Mouse (Mus musculus) megakaryocyte-erythroid progenitor cell, adult 5-6 weeks (primary cell): ENCODE results near the gene Mia. TPM values are rescaled to one million over a fixed set of nuclear protein-coding genes. Genes with fewer than 3 reads are reported as not detected.

Experiments used
- ATAC-seq: replicated peaks from 2 replicates; pipeline ENCODE4 v1.8.0; 2016; ENCODE audit warnings: mild to moderate bottlenecking, inconsistent platforms; ENCODE audit not compliant: severe bottlenecking, poor library complexity, low FRiP score, low TSS enrichment
- total RNA-seq, 2 experiments: library from RNA; stranded (forward) in 1 of 2; stranded (reverse) in 1 of 2; fragments of 200-1000, 215-1000 nt in 1 of 2; fragments of >200 nt in 1 of 2; fragmentation: Nextera tagmentation in 1 of 2; gene quantifications; 2 replicates each; pipeline ENCODE4 v1.2.3; 2014 to 2017

Mia gene
- total RNA-seq (2014; fragmentation: Nextera tagmentation) (not detected in 2 replicates), total RNA-seq (2017) (not detected in 2 replicates)

DNA sequence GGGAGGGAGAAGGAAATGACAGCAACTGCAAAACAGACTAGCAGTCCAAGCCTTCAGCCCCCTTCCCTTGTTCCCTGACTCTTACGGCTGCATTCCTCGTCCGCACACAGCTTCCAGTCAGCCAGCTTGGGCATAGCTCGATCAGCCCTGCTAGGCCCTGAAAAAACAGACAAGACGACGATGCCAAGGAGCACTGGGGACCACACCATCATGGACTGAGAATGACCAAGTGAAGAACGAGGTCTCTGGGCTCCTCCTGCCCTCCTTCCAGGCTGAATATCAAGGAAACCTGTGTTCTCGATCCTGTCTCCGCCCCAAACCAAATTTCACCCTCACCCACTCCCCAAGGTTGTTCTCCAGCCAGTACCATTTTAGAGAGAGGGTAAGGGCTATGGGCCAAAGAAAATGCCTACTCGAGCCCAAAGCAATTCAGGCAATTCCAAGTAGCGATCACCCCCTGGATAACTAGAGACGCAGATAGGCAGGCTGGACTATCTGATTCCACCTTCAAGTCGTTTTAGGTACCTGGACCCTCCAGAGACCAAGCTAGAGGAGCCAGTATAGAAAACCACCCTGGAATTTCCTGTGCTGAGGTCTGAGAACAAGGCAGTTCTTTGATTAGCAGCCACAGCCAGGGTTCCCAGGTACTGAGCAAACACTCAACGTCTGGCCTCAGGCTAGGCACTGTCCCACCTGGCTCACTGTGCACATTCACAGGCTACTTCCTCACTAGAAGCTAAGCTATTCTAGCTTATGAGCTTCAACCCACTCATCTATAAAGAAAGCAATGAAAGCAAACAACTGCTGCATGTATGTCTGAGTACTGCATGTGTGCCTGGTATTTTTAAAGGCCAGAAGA, at the start of gene Mia, which contains the start of gene Gm21983:
Mia (minus strand) TSS at position 321 of the 859 bp plus-strand sequence.
Gm21983 (minus strand) TSS at position 250 of the 859 bp plus-strand sequence.
- no peak for ATAC-seq

GRCm38 (mm10) chr7:27228865-27229264, 47.9 kb upstream of the Mia start:
- ATAC-seq, result 0 out of 2 replicates have a peak, but pooled peaks have one; percentile 4

- peak; percentile 82 for ATAC-seq
Observed at GRCm38 (mm10) chr7:27228281-27228821, 47.4 kb upstream of the Mia start, which contains the start of gene Itpkc. TSS of gene Itpkc (minus strand) at chr7:27228661.

DNA sequence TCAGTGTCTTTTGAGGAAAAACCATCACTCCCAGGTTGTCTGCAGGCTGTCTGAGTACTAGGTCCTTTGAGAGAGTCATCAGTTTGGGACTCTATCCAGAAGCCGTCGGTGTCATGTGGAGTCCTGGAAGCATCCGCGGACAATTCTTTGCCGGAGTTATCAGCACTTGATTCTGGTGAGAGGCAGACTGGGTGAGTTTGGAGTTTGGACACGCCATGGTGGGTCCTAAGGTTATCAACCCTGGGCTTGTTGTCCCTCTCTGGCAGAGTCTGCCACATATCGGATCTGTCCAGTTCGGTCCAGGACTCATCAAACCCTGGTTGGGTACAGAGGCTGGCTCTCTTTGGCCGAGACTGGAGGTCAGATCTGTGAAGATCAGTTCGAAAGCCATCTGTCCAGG, 46.7 kb upstream of the Mia start:
- 0 out of 2 replicates have a peak, but pooled peaks have one; percentile 8 for ATAC-seq

GRCm38 (mm10) chr7:27227276-27227675, 46.3 kb upstream of the Mia start:
- ATAC-seq, result no peak

DNA sequence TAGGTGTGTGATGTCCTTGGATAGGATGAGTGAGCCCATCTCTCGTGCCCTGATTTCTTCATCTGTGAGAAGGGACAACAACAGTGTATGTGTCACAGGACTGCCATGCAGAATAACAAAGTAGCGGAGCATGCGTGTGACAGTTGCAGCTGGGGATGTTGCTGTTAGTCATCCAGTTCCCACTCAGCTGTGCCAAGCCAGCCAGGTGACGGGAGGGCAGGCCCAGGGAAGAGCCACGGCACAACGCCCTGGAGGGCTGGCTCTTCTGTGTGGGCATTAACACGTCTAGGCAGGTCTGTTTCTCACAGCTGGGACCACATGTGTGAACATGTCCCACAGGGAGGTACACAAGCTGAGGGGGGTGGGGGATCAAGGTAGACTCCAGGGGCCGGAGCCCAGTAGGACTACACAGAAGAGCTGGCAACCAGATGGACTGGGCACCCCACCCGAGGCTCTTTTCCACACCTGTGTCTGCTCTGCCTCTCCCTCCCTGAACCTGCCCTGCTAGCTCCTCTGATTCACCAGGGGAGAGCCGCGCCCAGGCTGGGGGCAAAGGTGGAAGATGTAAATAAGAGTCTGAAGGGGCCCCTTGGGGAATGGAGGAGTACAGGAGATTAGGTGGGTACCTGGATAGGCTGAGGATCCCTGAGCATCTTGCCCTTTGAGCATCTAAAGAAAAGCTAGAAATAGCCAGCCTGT, 44.1 kb upstream of the Mia start:
- no peak for ATAC-seq

- no peak for ATAC-seq
Observed at GRCm38 (mm10) chr7:27222538-27222937, 41.6 kb upstream of the Mia start.

- no peak for ATAC-seq
Observed at GRCm38 (mm10) chr7:27221939-27222338, 41.0 kb upstream of the Mia start.

- ATAC-seq, result no peak
Observed at GRCm38 (mm10) chr7:27219937-27220336, 39.0 kb upstream of the Mia start.

DNA sequence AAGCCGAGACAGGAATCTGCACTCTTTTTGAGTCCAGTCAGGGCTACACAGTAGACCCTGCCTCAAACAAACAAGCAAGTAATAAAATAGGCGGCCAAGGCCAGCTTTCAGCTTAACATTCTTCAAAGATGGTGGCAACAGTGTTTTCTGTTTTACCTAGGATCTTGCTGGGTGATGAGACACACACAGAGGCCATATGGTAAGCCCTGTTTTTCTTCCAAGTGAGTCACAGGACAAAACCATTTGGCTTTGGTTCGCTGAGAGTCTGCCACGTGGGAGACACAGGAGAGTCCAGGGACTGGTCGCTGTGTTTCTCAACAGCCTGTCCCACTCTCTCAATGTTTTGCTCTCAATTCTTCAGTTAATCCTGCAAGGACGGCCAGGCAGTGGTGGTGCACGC, 37.6 kb upstream of the Mia start:
- no peak for ATAC-seq

GRCm38 (mm10) chr7:27212626-27213025, 31.7 kb upstream of the Mia start:
- no peak for ATAC-seq

DNA sequence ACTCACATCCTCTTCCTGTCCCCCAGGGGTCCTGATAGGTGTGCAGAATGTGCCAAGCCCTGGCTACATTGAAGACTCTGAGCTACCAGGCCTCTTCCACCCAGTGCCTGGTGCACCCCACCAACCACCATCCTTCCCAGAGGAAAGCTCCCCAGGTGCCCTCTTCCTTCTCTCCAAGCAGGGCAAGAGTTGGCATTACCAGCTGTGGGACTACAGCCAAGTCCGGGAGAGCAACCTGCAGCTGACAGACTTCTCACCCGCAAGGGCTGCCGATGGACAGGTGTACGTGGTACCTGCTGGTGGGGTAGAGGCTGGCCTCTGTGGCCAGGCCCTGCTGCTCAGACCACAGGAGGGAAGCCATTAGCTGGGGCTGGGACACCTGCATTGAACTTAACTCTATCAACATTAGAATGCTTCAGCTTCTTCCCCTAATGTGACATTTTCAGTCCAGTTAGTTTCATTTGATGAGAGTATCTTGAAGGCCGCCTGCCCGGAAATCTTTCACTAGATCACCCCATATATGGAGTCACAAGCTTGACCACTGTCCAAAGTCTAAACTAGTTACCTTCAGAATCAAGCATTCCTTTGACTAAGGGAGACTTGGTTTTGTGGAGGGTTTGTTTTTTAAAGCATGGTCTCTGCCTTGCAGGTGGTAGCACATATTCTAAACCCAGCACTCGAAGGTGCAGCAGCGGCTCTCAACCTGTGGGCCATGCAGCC, 22.9 kb upstream of the Mia start:
- no peak for ATAC-seq

DNA sequence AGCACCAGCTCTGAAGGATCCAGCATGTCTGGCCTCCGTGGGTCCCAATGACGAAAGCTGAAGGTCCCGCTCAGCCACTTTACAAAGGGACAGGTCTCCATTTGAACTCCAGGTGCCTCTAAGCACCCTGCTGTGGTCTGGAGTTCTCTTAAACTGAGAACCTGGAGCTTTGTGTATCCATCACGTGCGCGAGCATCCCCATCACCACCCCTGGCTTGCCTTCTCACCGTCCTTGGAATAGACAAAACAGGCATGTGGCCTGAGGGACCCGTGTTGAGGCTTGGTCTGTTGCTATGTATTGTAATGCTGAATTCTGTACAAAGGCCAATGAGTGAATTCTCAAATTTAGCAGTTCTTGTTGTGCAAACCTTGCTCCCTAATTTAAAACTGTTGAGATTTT, 17.8 kb upstream of the Mia start:
- no peak for ATAC-seq

DNA sequence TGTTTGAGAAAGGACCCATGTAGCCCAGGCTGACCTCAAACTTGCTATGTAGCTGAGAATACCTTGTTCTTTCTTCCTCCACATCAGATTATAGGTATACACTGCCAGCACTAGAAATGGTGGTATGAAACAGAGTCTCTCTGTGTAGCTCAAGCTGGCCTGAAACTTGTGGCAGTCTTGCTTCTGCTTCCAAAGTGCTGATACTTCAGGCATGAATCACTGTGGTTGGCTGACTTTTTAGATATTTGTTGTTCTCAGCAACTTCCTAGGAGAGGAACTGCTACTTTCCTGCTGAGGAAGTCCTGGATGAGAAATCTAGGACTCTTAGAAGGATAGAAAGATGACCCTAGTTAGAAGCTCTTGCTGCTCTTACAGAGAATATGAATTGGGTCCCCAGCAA, 17.4 kb upstream of the Mia start:
- no peak for ATAC-seq

DNA sequence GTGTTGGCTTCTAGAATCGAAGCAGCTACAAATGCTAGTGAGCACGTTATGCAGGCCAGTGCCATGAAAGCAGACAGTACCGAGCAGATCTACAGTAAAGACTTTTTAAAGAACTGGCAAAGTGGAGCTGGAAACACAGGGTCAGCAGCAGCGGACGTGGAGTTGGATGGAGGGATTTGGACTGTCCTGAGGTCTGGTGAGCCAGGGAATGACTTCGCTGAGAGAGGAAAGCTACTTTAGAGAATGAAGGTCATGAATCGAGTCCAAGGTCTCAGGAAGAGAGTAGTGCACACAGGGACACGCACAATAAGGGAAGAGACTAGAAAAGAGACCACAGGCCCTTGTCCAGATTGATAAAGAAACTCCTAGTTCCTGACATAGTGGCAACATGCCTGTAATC, 16.7 kb upstream of the Mia start:
- ATAC-seq, result no peak

- ATAC-seq, result no peak
Observed at GRCm38 (mm10) chr7:27197136-27197535, 16.2 kb upstream of the Mia start.

GRCm38 (mm10) chr7:27195681-27196611, 15.0 kb upstream of the Mia start, which contains the start of the genes BC024978 and Snrpa:
TSS of gene BC024978 (plus strand) at chr7:27195781.
TSS of gene Snrpa (minus strand) at chr7:27196271.
- ATAC-seq, result peak; percentile 96

- ATAC-seq, result no peak
Observed at GRCm38 (mm10) chr7:27193731-27194130, 12.8 kb upstream of the Mia start.
